Mouse (Mus musculus) small intestine, adult 2 months (tissue): ENCODE measurements around the gene Macrod1.

Experiments
- CTCF ChIP-seq: fragments of 200-500 bp; IDR thresholded peaks from 2 replicates; pipeline ENCODE4 v1.5.1; 2012; ENCODE audit warnings: low read depth, mild to moderate bottlenecking, control low read depth, inconsistent platforms, low read length, moderate library complexity, mixed read lengths; ENCODE audit not compliant: insufficient replicate concordance, insufficient read length; ENCODE audit errors: extremely low read depth
- POLR2A ChIP-seq: fragments of 200-500 bp; IDR thresholded peaks from 2 replicates; pipeline ENCODE4 v1.6.1; 2012; ENCODE audit warnings: low read depth, mild to moderate bottlenecking, control low read depth, inconsistent platforms, low read length, moderate library complexity

DNA sequence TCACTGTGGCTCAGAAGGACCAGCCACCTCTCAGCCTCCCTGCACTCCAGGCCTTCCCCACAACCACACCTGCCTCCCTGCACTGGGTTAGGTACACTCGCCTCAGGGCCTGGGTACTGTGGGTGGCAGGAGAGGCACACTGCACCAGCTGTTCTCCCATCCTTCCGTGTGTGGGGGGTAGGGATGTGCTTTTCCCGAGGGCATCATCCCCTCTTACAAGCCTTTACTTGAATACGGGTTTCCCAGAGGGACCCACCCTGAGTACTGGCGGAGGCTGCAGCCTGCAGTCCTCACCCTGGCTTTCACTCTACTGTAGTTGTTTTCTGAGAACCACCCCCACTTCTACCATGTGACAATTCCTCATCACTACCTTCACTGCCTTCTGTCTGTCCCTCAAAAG is 130.5 kb downstream of the Macrod1 start:
- TF ChIP-seq POLR2A, result no peak
- TF ChIP-seq CTCF, result no peak
